Mouse (Mus musculus) ES-CJ7 (cell line): Measurements from ENCODE around the gene Cdh4.
A peak's percentile ranks its signal among the peaks of the same experiment; 100 is the strongest.

Experiments
- DNase-seq: peaks from one replicate; pipeline ENCODE4 v3.0.0; 2011; ENCODE audit warnings: low read depth, low spot score

The Cdh4 gene

DNA sequence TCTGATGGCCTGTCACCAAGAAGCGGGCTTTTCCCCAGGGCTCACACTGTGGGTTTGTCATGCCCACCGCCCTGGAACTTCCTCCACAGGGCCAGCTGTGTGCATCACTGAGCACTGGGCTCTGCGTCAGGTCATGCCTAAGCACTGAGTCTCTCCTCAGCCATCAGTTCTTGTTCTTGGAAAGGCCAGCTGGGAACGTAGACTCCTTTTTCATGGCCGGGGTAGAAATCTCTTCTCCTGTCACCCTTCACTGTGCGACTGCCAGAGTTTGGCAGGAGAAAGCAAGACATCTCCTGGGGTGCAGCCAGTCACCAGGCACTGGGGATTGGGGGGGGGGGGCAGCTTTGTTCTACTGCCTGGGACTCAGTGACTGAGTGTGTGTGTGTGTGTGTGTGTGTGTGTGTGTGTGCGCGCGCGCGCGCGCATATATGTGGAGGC is 222.0 kb downstream of the Cdh4 start:
- DNase-seq, result no peak

GRCm38 (mm10) chr2:179670689-179671088 is 228.5 kb downstream of the Cdh4 start:
- DNase-seq, result no peak

- no peak for DNase-seq
Observed at GRCm38 (mm10) chr2:179679866-179680265, 237.6 kb downstream of the Cdh4 start.

GRCm38 (mm10) chr2:179681386-179681785 is 239.2 kb downstream of the Cdh4 start:
- peak; percentile 44 for DNase-seq

DNA sequence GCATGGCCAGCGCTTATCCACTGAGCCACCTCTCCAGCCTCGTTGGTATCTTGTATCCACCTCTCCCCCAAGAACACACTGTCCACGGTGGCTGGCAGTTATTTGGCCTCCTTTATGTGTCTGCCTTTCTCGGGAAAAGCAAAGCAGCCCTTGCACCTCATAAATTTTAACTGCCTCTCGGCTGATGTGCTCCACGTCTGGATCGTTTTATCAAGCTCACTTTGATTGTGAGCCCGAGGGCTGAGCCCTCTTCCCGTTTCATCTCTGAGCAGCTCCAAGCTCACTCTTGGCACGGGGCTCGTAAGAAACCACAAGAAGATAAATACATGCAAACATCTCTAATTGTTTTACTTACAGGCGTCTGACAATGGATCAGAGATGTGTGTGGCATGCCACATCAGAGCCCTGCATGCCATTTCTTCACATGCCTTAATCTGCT is 245.0 kb downstream of the Cdh4 start:
- DNase-seq, result no peak

- no peak for DNase-seq
Observed at GRCm38 (mm10) chr2:179688976-179689375, 246.7 kb downstream of the Cdh4 start.

DNA sequence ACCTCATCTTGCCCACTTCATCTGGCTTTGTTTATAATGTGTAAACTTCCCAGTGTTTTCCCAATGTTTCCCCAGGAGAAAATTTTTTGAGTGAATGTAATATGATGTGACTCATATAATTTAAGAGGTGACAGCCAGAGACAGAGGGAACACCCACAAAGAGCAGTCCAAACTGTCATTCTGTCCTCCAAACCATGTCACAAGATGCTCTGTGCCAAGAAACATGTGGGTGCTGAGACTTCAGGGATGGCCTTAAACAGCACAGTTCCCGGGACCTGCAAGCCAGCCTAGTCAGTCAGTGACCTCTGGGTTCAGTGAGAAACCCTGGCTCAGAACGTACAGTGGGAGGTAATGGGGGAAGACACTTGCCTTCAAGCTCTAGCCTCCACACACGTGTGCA is 247.5 kb downstream of the Cdh4 start:
- no peak for DNase-seq

DNA sequence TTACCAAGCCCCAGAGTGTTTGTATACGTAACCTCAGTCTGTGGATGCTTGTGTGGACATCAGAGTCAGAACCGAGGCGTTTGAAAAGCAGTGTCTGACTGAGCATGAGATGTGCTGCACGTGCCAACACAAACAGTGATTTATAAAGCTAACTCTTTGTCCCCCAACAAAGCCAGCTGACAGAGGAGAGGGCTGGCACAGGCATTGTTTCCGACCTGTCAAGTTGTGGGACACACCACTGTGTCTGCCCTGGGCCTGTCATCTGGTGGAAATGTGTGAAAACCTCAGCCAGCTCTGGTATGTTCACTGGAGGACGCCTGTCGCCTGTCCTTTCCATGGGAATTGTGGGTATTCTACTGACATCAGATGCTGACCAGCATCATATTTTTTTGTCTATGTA is 248.3 kb downstream of the Cdh4 start:
- no peak for DNase-seq

GRCm38 (mm10) chr2:179694936-179695335 is 252.7 kb downstream of the Cdh4 start:
- DNase-seq, result no peak

- no peak for DNase-seq
Observed at GRCm38 (mm10) chr2:179697601-179698000, 255.4 kb downstream of the Cdh4 start.

GRCm38 (mm10) chr2:179698196-179698985 is 256.2 kb downstream of the Cdh4 start:
- no peak for DNase-seq

DNA sequence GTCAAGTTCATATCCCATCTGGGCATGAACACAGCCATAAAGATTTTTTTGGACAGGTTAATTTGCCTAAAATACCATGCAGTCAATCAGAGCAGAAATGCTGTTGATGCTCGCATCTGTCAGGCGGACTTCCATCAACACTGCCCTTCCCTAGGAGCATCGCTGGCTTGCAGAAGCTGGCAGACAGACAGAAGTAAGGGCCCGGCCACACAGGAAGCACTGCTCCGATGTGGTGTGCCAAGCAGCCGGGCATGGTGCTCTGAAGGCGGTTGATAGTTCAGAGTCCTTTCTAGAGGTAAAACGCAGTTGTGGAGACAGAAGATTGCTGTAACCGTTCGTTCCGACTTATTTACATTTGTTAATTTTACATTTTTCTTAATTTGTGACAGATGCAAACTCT is 262.8 kb downstream of the Cdh4 start:
- DNase-seq, result no peak

GRCm38 (mm10) chr2:179705461-179705860 is 263.2 kb downstream of the Cdh4 start:
- DNase-seq, result no peak

- no peak for DNase-seq
Observed at GRCm38 (mm10) chr2:179706616-179707015, 264.4 kb downstream of the Cdh4 start.

DNA sequence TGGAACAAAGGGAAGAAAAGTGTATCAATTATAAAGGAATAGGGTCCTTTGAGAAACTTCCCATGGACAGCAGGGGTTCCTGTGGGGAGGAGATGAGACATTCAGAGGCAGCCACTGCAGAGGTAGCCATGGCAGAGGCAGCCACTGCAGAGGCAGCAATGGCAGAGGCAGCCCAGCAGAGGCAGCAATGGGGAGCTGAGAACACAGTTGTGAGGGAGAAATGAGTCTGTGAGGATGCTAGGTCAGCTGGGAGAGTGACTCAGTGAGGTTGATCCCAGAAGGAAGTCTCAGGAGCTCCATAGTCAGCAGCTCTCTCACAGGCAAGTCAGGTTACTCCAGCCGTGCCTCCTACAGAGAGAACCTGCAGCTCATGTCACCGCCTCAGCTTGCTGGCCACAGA is 266.9 kb downstream of the Cdh4 start:
- DNase-seq, result no peak

DNA sequence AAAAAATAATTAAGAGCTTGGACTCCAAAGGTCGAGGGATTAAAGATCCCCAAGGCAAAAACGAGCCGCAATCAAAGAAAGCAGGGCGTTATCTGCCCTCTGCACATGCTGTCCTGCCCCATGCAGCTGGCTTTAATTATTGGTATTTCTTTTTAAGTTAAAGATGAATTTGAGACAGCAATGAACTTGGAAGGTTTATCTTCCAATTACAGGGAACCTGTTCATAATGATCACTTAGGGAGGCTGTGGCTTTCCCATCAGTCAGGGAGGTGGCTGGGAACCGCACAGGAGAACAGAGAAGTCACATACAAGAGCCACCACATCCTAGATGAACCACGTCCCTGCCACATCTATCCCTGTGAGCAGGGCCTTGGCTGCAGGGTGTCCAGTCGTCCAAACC is 270.5 kb downstream of the Cdh4 start:
- no peak for DNase-seq

DNA sequence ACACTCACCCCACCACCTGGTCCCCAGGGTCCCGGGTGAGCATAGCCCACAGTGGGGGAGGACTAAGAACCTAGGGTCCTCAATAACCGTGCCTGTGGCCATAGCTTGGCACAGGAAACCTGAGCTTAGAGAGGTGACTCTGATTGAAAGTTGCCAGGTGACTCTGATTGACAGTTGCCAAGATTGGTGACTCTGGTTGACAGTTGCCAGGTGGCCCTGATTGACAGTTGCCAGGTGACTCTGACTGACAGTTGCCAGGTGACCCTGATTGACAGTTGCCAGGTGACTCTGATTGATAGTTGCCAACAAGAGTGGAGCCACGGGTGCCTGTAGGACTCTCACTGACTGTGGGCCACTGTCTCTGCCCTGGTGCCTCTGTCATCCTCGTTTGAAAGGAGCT is 271.1 kb downstream of the Cdh4 start:
- DNase-seq, result no peak

- no peak for DNase-seq
Observed at GRCm38 (mm10) chr2:179714145-179714544, 271.9 kb downstream of the Cdh4 start.

- DNase-seq, result no peak
Observed at GRCm38 (mm10) chr2:179715375-179715774, 273.1 kb downstream of the Cdh4 start.

DNA sequence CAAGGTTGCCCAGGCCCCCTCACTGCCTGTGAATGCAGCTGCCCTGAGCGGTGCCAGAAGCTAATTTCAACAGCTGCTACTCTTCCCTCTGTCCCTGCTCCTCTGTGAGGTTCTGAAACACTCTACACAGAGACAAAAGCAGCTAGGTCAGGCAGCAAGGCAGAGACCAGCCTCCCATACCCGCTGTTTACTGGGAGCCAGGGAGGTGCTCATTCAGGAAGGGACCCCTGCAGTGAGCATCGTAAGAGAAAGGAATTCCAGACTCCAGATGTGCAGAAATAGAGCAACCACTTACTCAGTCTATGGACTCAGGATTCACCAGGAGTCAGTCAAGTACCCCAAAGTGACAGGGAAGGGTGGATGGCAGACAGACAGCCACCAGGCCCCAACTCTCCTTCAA is 278.1 kb downstream of the Cdh4 start:
- DNase-seq, result peak; percentile 43

GRCm38 (mm10) chr2:179721534-179722516 is 279.6 kb downstream of the Cdh4 start:
- DNase-seq, result no peak

DNA sequence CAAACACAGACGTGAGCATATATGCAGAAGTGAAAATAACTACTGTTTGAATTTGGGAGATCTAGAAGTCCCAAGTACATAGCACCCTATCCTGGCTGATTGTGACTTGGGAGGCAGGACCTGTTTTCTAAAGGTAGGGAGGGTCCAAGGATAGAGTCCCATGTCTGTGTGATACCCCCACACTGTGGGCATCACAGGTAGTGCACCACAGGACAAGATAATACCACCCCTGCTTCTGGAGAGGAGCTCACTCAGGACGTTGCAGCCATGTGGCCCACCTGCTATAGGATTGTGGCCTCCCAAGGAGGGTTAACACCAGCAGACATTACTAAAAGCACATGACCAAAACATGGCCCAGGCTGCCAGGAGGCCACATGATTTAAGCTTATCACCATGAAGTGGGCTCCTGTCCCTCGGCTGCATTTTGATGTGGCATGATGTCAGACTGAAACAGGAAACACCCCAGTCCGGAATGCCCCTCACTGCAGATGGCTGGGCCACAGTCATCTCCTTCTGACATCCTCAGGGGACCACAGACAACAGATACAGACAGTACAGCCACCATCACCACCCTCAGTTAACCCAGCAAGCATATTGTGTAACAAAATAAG is 280.6 kb downstream of the Cdh4 start:
- DNase-seq, result peak; percentile 20
